Mouse (Mus musculus) megakaryocyte, embryonic 14.5 days (primary cell): ENCODE measurements at regions not wholly inside any gene's neighbourhood (a gene's known extent, or its start where the extent isn't known, plus 50 kb on each side); places are given as distances from the start of the nearest gene placed in this dataset.

Experiments
- FLI1 ChIP-seq: IDR thresholded peaks from 2 replicates; pipeline ENCODE4 v1.6.1; 2012; ENCODE audit warnings: low read length, inconsistent platforms, mixed read lengths
- GATA1 ChIP-seq: IDR thresholded peaks from 3 replicates; pipeline ENCODE4 v1.6.1; 2012; ENCODE audit warnings: mixed read lengths, low read length, inconsistent platforms, borderline replicate concordance

- TF ChIP-seq GATA1 (no peak), FLI1 (no peak)
Observed at GRCm38 (mm10) chr5:119062478-119062877, 502.0 kb downstream of the Med13l start.
